Mouse (Mus musculus): ENCODE data around the gene Trub2. TPM values are rescaled to one million over a fixed set of nuclear protein-coding genes. Genes with fewer than 3 reads are reported as not detected.

Trub2 gene
- polyA plus RNA-seq, 1 experiment: 46.6 TPM

DNA sequence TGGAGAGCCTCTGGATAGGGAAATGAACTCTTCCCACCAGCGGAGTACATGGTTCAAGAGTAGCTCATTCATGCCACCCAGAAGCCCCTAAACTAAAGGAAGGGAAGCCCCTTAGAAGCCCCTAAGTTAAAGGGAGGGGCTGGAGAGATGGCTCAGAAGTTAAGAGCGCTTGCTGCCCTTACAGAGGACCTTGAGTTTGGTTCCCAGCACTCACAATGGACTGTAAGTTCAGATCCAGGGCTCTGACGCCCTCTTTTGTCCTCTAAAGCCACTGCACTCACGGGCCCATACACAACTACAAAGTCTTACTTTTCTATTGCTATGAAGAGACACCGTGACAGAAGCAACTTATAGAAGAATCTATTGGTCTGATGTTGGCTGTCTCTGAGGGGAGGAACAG, 35.9 kb downstream of the Trub2 start:
- Histone ChIP-seq H3K36me3 (ENCODE audit: control insufficient read depth, insufficient read depth) (no peaks in the 10 kb centered on the region), H3K4me3 (no peak overlapping the region), H3ac (ENCODE audit: control insufficient read depth, insufficient read length) (no peak overlapping the region), H3K27me3 (ENCODE audit: control insufficient read depth, insufficient read depth, insufficient read length) (peaks cover 34% of the 10 kb centered on the region), H3K79me2 (ENCODE audit: control insufficient read depth, insufficient read depth) (no peaks in the 10 kb centered on the region), H3K4me2 (ENCODE audit: low read depth) (no peak overlapping the region)
- TF ChIP-seq SRF (IDR thresholded peaks at IDR 0.05; ENCODE audit: control insufficient read depth, insufficient read length, low read depth) (no peak), E2F4 (IDR thresholded peaks at IDR 0.05; ENCODE audit: insufficient read depth) (no peak), CEBPB (IDR thresholded peaks at IDR 0.05; ENCODE audit: insufficient read depth, poor library complexity, severe bottlenecking) (no peak), TCF3 (IDR thresholded peaks at IDR 0.05; ENCODE audit: insufficient read length, low read depth) (no peak), MYOD1 (IDR thresholded peaks at IDR 0.05; ENCODE audit: control insufficient read depth in 1 of 3, insufficient read length in 2 of 3, low read depth in 2 of 3) (no peak), USF1 (IDR thresholded peaks at IDR 0.05; ENCODE audit: low read depth) (no peak), REST (IDR thresholded peaks at IDR 0.05; ENCODE audit: insufficient read depth, insufficient read length) (no peak), TCF12 (IDR thresholded peaks at IDR 0.05; ENCODE audit: insufficient read depth, poor library complexity, severe bottlenecking) (no peak), POLR2A (IDR thresholded peaks at IDR 0.05; ENCODE audit: insufficient read length, low read depth) (no peak), POLR2AphosphoS2 (IDR thresholded peaks at IDR 0.05; ENCODE audit: insufficient read length, low read depth) (no peak), MYOG (IDR thresholded peaks at IDR 0.05; ENCODE audit: control insufficient read depth in 1 of 3, insufficient read depth in 1 of 3, insufficient read length in 2 of 3, low read depth in 2 of 3) (no peak), MAX (IDR thresholded peaks at IDR 0.05; ENCODE audit: low read depth) (no peak)

DNA sequence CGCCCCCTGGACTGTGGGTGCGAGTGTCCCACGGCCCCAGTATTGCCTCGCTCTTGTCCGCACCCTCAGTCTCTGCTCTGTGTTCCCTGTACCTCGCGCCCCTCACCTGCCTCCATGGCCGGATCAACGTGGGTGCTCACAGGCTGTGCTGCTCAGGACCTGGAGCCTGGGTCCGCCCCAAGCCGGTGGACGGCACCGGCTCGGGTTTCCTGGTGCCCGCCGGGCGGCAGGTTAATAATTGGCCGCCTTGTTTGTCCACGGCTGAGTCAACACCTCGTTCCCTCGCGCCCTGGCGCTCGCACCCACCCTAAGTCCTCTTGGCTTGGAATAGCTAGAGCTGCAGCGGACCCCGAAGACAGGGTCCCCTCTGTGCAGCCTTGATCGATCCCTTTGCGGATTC, 36.8 kb downstream of the Trub2 start, which contains the start of gene Gm13420:
Gene Gm13420, minus strand, starts transcription at position 189 of the 400 bp plus-strand sequence.
- H3K4me3 ChIP-seq: no peak within 1 kb of the TSS
- no peak for TF ChIP-seq SRF (IDR thresholded peaks at IDR 0.05; ENCODE audit: control insufficient read depth, insufficient read length, low read depth)
- no peak for TF ChIP-seq CEBPB (IDR thresholded peaks at IDR 0.05; ENCODE audit: insufficient read depth, poor library complexity, severe bottlenecking)
- TF ChIP-seq REST (IDR thresholded peaks at IDR 0.05; ENCODE audit: insufficient read depth, insufficient read length): no peak
- no peak for TF ChIP-seq E2F4 (IDR thresholded peaks at IDR 0.05; ENCODE audit: insufficient read depth)
- no peak for TF ChIP-seq MAX (IDR thresholded peaks at IDR 0.05; ENCODE audit: low read depth)
- H3K36me3 ChIP-seq (ENCODE audit: control insufficient read depth, insufficient read depth): no peaks in the 10 kb centered on the region
- H3ac ChIP-seq (ENCODE audit: control insufficient read depth, insufficient read length): no peak within 1 kb of the TSS
- H3K79me2 ChIP-seq (ENCODE audit: control insufficient read depth, insufficient read depth): no peaks in the 10 kb centered on the region
- peaks cover 41% of the 10 kb centered on the region for H3K27me3 ChIP-seq (ENCODE audit: control insufficient read depth, insufficient read depth, insufficient read length)
- no peak within 1 kb of the TSS for H3K4me2 ChIP-seq (ENCODE audit: low read depth)

DNA sequence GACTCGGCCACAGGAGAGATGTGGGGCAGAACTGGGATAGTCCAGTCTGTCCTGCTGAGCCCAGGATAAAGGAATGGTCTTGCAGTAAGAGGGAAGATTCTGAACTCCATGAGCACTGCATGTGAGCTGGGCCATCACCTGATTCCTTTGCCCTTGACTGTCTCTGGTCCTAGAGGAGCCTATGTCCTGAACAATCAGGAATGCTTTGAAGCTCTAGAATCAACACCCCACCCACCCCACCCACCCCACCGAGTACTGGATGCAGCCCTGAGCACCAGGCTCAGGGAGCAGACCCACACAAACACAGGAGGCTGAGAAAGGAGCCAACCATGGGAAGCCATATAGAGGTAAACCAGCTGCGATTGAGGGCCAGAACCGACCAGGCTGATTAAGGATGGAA, 39.8 kb downstream of the Trub2 start:
- H3K79me2 ChIP-seq (ENCODE audit: control insufficient read depth, insufficient read depth): no peaks in the 10 kb centered on the region
- peaks cover 41% of the 10 kb centered on the region for H3K27me3 ChIP-seq (ENCODE audit: control insufficient read depth, insufficient read depth, insufficient read length)
- H3K4me3 ChIP-seq: no peak overlapping the region
- TF ChIP-seq MYOG (IDR thresholded peaks at IDR 0.05; ENCODE audit: control insufficient read depth in 1 of 3, insufficient read depth in 1 of 3, insufficient read length in 2 of 3, low read depth in 2 of 3): no peak
- no peak for TF ChIP-seq REST (IDR thresholded peaks at IDR 0.05; ENCODE audit: insufficient read depth, insufficient read length)
- TF ChIP-seq MAX (IDR thresholded peaks at IDR 0.05; ENCODE audit: low read depth): no peak
- no peak for TF ChIP-seq TCF12 (IDR thresholded peaks at IDR 0.05; ENCODE audit: insufficient read depth, poor library complexity, severe bottlenecking)
- no peak for TF ChIP-seq POLR2AphosphoS2 (IDR thresholded peaks at IDR 0.05; ENCODE audit: insufficient read length, low read depth)
- TF ChIP-seq SRF (IDR thresholded peaks at IDR 0.05; ENCODE audit: control insufficient read depth, insufficient read length, low read depth): no peak
- no peak for TF ChIP-seq MYOD1 (IDR thresholded peaks at IDR 0.05; ENCODE audit: control insufficient read depth in 1 of 3, insufficient read length in 2 of 3, low read depth in 2 of 3)
- no peak for TF ChIP-seq E2F4 (IDR thresholded peaks at IDR 0.05; ENCODE audit: insufficient read depth)
- H3ac ChIP-seq (ENCODE audit: control insufficient read depth, insufficient read length): no peak overlapping the region
- no peak overlapping the region for H3K4me2 ChIP-seq (ENCODE audit: low read depth)
- H3K36me3 ChIP-seq (ENCODE audit: control insufficient read depth, insufficient read depth): no peaks in the 10 kb centered on the region

DNA sequence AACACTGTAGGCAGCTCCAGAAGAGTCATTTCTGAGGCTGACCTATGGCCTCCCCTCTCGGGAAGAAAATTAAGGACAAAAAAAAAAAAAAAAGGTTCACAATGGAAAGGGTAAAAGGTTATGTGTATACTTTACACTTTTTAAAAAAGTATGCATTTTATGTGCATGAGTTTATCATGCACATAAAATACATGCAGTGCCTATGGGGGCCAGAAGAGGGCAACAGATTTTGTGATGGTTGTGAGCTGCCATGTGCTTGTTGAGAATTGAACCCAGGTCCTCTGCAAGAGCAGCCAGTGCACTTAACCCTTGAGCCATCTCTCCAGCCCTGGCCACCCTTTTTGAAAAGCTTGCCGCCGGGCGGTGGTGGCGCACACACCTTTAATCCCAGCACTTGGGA, 40.5 kb downstream of the Trub2 start:
- TF ChIP-seq MYOD1 (IDR thresholded peaks at IDR 0.05; ENCODE audit: control insufficient read depth in 1 of 3, insufficient read length in 2 of 3, low read depth in 2 of 3) (no peak), TCF12 (IDR thresholded peaks at IDR 0.05; ENCODE audit: insufficient read depth, poor library complexity, severe bottlenecking) (no peak), CEBPB (IDR thresholded peaks at IDR 0.05; ENCODE audit: insufficient read depth, poor library complexity, severe bottlenecking) (no peak), SRF (IDR thresholded peaks at IDR 0.05; ENCODE audit: control insufficient read depth, insufficient read length, low read depth) (no peak)
- no peak overlapping the region for H3ac ChIP-seq (ENCODE audit: control insufficient read depth, insufficient read length)
- H3K4me3 ChIP-seq: no peak overlapping the region
- no peak overlapping the region for H3K4me2 ChIP-seq (ENCODE audit: low read depth)
- H3K27me3 ChIP-seq (ENCODE audit: control insufficient read depth, insufficient read depth, insufficient read length): peaks cover 35% of the 10 kb centered on the region
- no peaks in the 10 kb centered on the region for H3K79me2 ChIP-seq (ENCODE audit: control insufficient read depth, insufficient read depth)
- H3K36me3 ChIP-seq (ENCODE audit: control insufficient read depth, insufficient read depth): no peaks in the 10 kb centered on the region

DNA sequence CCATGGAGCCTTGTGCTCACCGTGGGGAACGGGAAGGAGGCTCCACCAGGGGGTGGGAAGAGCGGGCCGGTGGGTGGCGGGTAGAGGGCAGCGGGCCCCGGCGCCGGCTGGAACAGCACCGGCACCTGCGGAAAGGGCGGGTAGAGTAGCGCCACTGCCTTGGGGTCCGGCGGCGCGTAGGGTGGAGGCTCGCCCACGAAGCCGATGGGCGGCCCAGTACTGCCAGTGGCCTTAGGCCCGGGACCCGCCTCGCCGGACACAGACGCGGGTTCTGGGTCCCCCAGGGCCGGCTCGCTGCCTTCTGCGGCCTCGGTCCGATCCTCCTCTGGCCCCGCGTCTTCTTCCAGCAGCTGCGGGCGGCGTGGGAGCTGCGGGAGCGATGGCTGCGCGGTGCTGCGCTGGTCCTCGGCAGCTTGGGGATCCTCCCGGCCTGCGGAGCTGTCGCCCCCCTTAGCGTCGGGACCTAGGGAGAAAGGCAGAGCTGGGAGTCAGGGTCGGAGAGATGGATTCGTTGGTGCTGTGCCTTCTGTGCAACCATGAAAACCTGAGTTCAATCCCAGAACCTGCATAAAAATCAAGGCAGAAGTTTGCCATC, 41.0 kb downstream of the Trub2 start:
- no peak overlapping the region for H3ac ChIP-seq (ENCODE audit: control insufficient read depth, insufficient read length)
- no peak overlapping the region for H3K4me2 ChIP-seq (ENCODE audit: low read depth)
- no peak overlapping the region for H3K4me3 ChIP-seq
- no peak for TF ChIP-seq MAX (IDR thresholded peaks at IDR 0.05; ENCODE audit: low read depth)
- no peak for TF ChIP-seq POLR2AphosphoS2 (IDR thresholded peaks at IDR 0.05; ENCODE audit: insufficient read length, low read depth)
- peaks cover 30% of the 10 kb centered on the region for H3K27me3 ChIP-seq (ENCODE audit: control insufficient read depth, insufficient read depth, insufficient read length)
- H3K79me2 ChIP-seq (ENCODE audit: control insufficient read depth, insufficient read depth): no peaks in the 10 kb centered on the region
- H3K36me3 ChIP-seq (ENCODE audit: control insufficient read depth, insufficient read depth): no peaks in the 10 kb centered on the region
